Mouse (Mus musculus): ENCODE data around the gene Megf6. TPM values are rescaled to one million over a fixed set of nuclear protein-coding genes. Genes with fewer than 3 reads are reported as not detected.

Gene Megf6
- total RNA-seq, 4 experiments from 2014 or later: 6.2 to 7.9 (median 7.1) TPM

DNA sequence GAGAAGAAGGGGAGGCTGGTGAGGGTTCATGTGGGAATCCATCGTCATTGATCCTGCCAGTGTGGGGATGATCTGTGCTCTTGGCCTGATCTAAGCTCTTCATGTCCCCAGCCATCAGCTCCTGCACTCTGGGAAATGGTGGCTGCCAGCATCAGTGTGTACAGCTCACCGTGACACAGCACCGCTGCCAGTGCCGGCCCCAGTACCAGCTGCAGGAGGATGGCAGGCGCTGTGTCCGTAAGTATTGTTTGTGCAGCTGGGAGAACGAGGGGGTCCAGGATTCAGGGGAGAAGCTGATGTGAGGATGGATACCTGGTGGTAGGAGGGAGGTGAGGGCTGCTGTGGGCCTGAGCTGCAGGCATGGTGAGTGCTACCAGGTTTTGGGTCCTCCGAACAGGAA is 78.8 kb downstream of the Megf6 start:
- no peak for DNase-seq (ENCODE audit: low spot score in 2 of 2)

DNA sequence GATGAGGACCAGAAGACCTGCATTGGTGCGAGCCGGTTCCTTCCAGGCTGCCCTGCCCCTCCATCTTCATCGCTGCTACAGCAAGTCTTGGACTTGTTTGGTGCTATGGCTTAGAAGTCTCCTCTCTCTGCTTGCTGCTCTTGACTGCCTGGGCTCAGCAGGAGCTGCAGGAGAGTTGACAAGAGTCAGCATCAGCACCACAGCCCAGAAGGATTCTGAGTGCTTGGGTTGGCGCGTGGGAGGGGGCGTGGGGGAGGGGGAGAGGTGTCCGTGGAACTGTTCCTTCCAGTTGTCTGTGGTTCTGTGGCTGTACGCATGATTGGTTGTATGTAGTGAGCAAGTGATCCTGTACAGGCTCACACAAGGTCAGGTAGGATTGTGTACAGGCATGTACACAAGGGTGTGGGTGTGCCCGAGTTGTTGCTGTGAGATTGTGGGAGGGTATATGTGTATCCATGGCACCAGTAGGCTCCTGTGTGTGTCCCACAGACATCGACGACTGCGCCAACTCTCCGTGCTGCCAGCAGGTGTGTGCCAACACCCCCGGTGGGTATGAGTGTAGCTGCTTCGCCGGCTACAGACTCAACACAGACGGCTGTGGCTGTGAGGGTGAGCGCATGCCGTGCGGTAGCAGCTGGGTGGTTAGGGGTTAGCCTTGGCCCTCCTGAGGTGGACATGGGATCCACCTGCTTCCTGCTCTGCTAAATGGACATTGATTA is 82.2 kb downstream of the Megf6 start:
- DNase-seq (ENCODE audit: low spot score in 2 of 2): peak in 1 of 2 experiments; percentile 69

DNA sequence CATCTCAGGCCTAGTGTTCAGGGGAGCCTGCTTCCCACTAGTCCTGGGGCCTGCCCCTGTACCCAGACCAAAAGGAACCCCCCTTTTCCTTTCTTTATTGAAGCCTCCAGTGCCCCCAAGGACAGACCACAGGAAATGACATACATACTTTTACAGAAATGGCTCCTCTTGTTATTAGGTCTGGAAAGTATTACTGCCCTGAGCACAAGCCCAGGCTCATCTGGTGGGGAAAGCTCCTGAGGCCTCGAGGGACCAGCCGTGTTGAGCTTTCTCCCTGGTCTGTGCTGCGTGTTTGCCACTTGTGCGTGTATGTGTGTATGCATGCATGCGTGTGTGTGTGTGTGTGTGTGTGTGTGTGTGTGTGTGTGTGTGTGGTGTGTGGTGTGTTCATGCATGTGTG is 90.2 kb downstream of the Megf6 start:
- no peak for DNase-seq (ENCODE audit: low spot score in 2 of 2)

DNA sequence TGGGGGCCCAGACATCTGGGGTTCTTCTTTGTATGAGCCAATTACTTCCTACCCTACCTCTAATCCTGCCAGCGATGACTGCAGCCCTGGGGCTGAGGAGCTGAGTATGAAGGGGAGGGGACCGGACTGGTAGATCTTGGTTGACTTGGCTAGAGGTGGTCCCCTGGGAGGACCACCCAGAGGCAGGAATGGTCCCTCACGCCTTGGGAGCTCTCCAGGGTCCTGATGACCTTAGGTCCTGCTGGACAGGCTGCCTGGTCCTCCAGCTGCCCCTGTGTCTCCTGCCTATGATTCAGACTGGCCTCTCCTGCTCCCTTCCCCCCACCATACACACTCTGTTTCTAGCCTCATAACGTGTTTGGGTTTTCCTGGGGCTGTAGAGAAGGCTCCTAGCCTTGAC is 91.5 kb downstream of the Megf6 start:
- DNase-seq (ENCODE audit: low spot score in 2 of 2): no peak

DNA sequence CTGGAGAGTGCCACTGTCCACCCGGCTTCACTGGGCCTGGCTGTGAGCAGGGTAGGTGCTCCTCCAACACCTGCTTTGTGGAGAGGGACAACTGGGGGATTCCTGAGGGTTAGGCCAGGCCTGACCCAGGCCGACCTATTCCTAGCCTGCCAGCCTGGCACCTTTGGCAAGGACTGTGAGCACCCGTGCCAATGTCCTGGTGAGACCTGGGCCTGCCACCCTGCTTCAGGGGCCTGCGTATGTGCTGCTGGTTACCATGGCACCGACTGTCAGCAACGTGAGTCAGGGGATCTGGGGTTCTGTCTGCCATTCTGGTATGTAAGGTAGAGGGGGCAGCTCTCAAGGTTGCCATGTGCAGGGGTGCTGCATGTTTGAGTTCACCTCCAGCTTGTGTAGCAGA is 97.0 kb downstream of the Megf6 start:
- DNase-seq (ENCODE audit: low spot score in 2 of 2): no peak

DNA sequence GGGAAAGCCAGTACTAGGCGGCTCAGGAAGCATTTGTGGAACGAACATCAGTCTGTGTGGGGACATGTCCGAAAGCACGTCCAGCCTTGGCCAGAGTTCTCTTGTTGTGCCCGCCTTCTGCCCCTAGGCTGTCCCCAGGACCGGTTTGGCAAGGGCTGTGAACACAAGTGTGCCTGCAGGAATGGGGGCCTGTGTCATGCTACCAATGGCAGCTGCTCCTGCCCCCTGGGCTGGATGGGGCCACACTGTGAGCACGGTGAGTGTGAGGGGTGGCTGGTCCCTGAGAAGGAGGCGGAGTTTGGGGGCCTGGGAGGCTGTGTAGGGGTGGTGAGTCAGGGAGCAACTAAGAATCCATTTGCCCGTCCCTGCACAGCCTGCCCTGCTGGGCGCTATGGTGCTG is 99.0 kb downstream of the Megf6 start:
- DNase-seq (ENCODE audit: low spot score in 2 of 2): no peak

DNA sequence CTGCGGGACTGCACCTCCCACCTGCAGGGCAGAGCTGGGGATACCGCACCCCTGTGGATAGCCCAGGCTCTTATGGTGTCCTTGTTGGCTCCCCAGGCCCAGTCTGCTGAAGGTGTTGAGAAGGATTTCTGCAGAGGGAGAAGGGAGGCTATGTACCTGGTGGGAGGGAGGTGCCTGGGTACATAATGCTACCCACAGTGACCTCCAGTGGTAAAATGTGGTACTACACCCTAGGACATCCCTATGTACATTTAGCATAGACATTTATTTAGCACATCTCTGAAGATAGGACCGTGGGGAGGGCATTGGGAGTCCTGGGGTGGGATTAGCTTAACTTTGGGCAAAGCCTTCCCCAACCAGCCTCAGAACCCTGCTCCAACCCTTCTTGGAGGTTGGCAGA is 102.5 kb downstream of the Megf6 start:
- DNase-seq (ENCODE audit: low spot score in 2 of 2): no peak

DNA sequence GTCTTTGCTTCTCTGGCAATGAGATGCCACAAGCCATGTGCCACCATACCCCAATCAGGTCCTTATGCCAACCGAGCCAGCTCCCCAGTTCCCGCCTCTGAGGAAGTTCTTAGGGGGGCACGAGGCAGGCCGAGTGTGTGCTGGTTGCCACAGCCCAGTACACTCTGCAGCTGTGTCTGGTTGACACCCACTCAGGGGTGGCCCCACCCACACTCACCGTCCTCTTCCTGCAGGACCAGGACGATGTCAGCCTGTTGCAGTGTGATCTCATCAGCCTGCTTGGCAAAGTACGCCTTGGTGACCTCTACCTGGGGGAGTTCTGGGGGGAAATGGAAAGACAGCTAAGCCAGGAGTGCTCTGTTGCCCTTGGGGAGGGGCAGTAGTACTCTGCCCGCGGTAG is 109.0 kb downstream of the Megf6 start:
- no peak for DNase-seq (ENCODE audit: low spot score in 2 of 2)

DNA sequence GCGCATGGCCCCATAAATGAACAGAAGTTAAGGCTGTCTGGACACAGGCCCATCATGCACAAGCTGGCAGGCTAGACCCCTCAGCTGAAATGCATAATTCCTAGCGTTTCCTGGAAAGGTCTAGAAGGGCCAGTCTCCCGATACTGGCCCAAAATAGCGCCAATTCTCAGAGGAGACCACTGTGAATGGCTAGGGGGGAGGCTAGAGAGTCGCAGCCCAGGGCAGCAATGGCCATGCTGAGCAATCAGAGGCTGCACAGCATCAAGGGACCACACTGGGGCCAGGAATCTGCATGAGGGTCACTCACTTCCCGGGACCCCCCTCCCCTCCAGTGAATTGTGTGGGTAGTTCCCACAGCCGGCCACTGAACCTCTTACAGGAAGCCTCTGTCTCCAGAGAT is 113.1 kb downstream of the Megf6 start:
- no peak for DNase-seq (ENCODE audit: low spot score in 2 of 2)

DNA sequence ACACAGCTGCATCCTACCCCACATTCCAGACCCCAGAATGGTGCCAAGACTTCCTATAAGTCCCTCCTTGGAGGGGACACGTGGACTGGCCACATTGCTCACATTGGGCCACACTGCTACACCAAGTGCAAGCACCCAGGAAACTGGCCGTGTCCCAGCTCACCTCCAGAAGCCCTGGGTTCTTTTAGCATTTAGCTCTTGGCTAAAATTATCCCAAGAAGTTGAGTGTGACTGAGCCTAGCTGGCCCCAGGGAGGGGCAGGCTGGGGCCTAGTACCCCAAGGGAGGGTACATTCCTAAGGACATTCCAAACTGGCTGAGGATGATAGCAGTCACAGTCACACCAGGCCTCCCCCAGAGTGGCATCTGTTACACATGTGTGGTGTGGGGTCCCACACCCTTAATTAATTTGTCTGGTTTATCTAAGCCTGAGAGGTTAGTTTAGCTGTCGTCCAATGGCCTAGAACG is 123.2 kb downstream of the Megf6 start:
- DNase-seq (ENCODE audit: low spot score in 2 of 2): no peak

DNA sequence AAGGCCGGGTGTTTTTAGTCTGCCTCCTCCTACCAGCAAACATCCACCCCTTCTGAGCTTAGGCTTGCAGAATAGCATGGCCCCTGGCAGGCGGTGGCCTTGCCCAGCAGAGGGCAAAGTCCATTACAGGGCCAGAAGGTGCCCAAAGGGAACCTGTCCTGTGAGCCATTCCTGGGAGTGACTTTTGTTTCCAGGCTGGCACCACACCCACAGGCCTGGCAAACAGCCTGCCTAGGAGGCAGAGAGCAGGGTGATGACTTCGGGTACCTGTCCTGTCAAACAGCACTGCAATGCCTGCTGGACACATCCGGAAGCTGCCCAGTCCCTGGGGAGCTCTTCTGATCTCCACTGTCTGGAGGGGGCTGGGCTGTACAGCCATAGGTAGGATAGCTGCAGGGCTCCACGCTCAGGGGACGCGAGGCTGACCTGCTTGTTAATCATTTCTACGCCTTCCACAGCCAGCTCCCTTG is 123.8 kb downstream of the Megf6 start:
- DNase-seq (ENCODE audit: low spot score in 2 of 2): no peak

DNA sequence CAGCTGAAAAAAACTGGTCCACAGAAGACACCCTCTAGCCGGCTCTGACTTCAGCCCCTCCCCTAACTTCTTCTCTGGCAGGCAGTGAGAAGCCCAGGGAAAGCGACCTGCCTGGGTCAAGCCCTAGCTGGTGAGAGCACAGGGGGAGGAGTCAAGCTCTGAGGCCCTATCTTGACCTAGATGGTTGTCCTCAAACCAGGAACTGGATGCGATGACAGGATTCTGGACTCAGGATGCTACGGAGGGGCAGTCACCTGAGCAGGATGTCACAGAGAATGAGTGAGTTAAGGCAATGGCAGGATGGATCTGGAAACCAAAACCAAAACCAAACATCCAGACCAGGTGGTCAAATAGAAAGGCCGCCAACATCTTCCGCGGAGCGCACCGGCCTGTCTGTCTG is 127.2 kb downstream of the Megf6 start:
- DNase-seq (ENCODE audit: low spot score in 2 of 2): no peak

DNA sequence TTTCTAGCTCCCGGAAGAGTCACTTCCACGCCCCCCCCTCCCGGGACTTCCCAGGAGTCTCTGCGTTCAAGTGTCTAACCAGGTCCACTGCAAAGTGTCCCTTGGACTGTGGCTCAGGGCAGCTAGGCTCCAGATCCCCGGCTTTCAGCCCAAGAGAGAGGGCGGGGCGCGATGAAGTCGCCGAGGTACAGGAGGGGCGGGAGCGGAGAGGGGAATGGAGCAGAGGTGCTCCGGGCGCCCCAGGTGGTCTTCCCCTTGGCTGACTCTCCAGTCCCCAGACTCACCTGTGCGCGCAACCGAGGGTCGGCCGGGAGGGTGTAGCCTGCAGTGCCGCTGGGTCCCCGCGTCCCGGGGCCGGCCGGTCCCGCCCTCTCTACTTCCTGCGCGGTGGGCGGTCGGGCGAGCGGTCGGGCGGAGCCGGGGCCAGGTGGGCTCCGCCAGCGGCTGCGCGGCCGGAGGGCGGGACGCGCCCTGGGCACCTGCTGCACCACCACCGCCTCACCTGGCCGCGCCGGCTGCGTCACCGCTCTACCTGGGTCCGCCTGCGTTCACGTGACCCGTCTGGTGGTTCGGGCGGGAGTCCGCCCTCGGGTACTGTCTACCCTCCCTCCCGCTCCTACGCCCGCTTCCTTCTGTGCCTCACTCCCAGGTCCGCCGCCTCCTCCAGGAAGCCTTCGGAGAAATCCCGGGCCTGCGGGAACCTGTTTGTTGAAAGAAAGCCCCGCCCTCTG is 129.2 kb downstream of the Megf6 start:
- no peak for DNase-seq (ENCODE audit: low spot score in 2 of 2)

DNA sequence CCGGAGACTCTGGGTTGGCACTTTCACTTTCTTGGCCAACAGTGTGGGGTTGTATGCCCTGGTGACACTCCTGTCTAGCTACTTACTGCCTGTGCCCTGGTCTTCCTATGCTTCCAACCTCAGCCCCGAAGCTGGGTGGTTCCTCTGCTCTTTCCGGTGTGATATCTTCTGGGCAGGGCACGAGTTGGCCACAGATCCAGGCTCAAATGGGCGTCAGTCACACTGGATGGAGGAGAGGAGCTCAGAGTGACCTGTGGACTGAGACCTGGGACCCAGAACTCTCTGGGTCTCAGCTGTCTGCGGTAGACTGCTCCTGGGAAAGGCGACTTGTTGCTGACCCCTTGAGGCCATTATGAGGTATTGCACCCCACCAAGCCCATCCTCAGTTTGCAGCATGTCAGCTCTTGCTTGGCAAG is 130.9 kb downstream of the Megf6 start, which contains the start of gene Arhgef16:
TSS of gene Arhgef16 (minus strand) at position 211 of the 416 bp plus-strand sequence.
- peak in 1 of 2 experiments; percentile 16 for DNase-seq (ENCODE audit: low spot score in 2 of 2)

DNA sequence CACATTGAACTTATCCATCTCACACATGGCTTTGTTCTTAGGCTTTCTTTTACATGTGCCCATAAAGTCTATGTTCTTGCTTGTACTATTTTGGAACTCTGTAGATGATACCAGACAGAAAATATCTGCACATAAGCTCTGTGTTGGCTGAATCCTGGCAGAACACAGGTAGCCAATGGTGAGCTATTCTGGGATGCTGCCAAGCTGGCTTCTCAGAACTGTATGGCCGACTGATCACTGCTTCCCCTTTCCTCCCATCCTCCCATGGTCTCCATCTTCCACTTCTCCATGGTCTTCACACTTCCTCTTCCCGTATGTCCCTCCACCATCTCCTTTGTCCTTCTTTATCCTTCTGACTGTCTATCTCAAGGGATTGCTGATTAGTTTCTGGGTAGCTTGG is 138.6 kb downstream of the Megf6 start:
- no peak for DNase-seq (ENCODE audit: low spot score in 2 of 2)

DNA sequence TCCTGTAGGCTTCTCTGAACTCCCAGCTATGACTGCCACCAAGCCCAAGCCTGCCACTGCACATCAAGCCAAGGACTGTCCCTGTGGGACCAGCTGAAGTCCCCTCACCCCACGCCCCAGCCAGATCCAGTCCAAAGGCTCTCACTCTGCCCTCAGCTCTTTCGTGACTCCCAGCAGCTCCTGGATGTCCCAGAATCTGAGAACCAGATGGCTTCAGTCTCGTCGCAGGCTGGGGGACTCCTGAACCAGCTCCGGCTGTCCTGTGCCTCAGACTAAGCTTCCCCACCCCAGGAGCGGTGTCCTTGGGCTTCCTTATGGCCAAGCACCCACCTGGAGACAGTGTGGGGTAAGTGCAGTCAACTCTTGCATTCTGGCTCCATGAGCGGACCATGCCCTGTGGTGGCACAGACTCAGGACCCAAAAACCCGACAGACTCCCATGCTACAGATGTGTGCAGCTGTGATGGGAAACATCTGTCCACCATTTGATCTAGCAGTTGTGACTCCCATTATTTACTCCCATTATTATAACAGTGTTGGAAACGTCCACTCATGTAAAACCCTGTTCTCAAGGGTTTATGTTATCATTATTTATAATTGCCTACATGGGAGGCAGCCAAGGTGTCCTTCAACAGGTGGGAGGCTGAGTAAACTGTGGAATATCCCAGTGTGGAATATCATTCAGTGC is 140.2 kb downstream of the Megf6 start:
- DNase-seq (ENCODE audit: low spot score in 2 of 2): no peak

DNA sequence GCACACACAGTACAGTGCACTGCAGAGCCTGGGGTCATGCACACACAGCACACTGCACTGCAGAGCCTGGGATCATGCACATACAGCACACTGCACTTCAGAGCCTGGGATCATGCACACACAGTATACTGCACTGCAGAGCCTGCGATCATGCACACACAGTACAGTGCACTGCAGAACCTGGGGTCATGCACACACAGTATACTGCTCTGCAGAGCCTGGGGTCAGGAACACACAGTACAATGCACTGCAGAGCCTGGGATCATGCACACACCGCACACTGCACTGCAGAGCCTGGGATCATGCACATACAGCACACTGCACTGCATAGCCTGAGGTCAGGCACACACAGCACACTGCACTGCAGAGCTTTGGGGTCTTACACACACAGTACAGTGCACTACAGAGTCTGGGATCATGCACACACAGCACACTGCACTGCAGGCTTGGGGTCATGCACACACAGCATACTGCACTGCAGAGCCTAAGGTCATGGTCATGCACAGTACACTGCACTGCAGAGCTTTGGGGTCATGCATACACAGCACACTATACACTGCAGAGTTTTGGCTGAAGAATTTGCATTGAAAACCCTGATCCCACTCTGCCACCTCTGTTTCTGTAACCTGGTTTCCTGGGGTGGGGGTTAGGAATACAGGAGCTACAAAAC is 141.7 kb downstream of the Megf6 start:
- no peak for DNase-seq (ENCODE audit: low spot score in 2 of 2)

DNA sequence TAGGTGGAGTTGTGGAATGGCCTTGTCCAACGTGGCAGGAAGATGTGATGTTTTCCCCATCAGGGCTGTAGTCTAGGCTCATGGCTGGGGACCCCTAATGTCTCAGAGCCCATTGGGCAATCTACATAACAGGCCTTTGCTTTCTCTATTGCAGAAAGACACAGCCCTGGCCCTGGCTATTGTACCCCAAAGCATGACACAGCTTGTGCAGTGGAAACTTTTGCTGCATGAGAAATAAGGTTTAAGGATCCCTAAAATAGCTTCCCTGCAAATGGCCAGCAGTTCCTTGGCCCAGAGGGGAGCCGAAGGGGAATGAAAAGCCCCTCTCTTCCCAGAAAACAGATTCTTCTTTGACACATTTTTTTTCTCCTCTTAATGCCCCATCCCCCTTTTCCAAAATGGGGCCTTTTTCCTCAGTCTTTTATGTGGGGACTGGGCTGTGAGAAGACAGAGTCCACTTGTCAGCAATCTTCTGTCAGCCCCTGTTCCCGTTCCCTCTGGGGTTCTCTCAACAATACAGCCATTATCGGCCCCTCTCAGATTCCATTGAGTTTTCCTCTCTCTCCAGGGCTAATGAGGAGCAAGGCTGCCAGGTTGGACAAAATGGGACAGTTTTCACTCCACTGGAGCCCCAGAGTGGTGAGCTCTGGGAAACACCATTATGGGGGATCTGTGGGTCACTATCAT is 142.5 kb downstream of the Megf6 start:
- DNase-seq (ENCODE audit: low spot score in 2 of 2): peak in 1 of 2 experiments; percentile 65

DNA sequence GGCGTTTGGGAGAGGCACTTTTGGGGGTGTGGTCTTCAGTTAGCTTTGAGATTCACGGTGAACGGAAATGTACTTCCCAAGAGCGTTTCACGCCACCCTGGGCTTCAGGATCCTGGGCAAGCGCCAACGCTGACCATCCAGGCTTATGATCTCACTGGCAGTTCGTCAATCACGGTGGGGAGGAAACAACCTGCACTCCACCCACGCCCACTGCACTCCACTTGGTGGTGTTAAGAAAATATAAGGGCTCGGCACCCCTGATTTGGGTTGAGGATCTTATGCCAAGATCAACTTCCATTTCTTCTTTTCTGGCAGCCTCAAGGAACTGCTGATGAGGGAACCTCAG is 143.1 kb downstream of the Megf6 start:
- DNase-seq (ENCODE audit: low spot score in 2 of 2): no peak

Data from left cerebral cortex, adult 8-10 months (tissue).